In genomic region chr10:28113879-28114278, GRCm38 (mm10) we compare ENCODE assay signal across 8 mouse cellular contexts. TPM values are rescaled to one million over a fixed set of nuclear protein-coding genes. Genes with fewer than 3 reads are reported as not detected.
DNase-seq lines count a peak whose midpoint lies in the region; ATAC-seq and TF ChIP-seq lines count a peak whose summit lies in the region.

No protein-coding gene starts in this region.

- no peak overlapping the region for H3K4me2 ChIP-seq in forebrain, postnatal 0 days (ENCODE audit: low read depth)
- no peak overlapping the region for H3K4me2 ChIP-seq in hindbrain, embryonic 11.5 days (replicated peaks; ENCODE audit: low read depth, low read length)

- H3K4me3 ChIP-seq in kidney, adult 2 months (ENCODE audit: insufficient read depth, low read depth, low read length) = no peak overlapping the region
- no peak overlapping the region for H3K4me3 ChIP-seq in forebrain, postnatal 0 days (ENCODE audit: low read depth, low read length)
- H3K4me3 ChIP-seq in hindbrain, embryonic 11.5 days (ENCODE audit: low read depth, low read length) = no peak overlapping the region

- TF ChIP-seq POLR2A in kidney, adult 2 months (IDR thresholded peaks at IDR 0.05; ENCODE audit: low read depth, low read length) = no peak

- H3K36me3 ChIP-seq in kidney, adult 2 months (ENCODE audit: control insufficient read depth, insufficient read depth, low read length) = no peaks in the 10 kb centered on the region
- H3K36me3 ChIP-seq in forebrain, postnatal 0 days (ENCODE audit: insufficient read depth) = no peaks in the 10 kb centered on the region; the same call in 1 of the 2 replicates
- H3K36me3 ChIP-seq in hindbrain, embryonic 11.5 days (ENCODE audit: control insufficient read depth, insufficient read depth, low read length) = no peaks in the 10 kb centered on the region

- peak; percentile 69 for DNase-seq in kidney, adult 2 months
- DNase-seq in kidney, adult 11 months = no peak
- DNase-seq in forebrain, postnatal 0 days = peak; percentile 47
- DNase-seq in kidney, postnatal 36 days = peak; percentile 49 to 62
- peak; percentile 48 to 72 for DNase-seq in right cerebral cortex, postnatal 10 days (ENCODE audit: low spot score in 2 of 2)
- DNase-seq in cerebellum, postnatal 36 days = no peak
- DNase-seq in ovary, postnatal 14 days (ENCODE audit: low spot score) = no peak
- no peak for DNase-seq in hindbrain, embryonic 11.5 days (ENCODE audit: low spot score)

- H3K9me3 ChIP-seq in forebrain, postnatal 0 days (ENCODE audit: low read length) = no peaks in the 10 kb centered on the region
- H3K9me3 ChIP-seq in hindbrain, embryonic 11.5 days (ENCODE audit: control insufficient read depth, low read length) = no peaks in the 10 kb centered on the region

- 0 out of 2 replicates have a peak overlapping the region, but pooled peaks have one; percentile 52 for H3K27ac ChIP-seq in kidney, adult 2 months (ENCODE audit: insufficient read depth, low read depth, low read length)
- no peak overlapping the region for H3K27ac ChIP-seq in forebrain, postnatal 0 days (ENCODE audit: low read depth, low read length)
- no peak overlapping the region for H3K27ac ChIP-seq in hindbrain, embryonic 11.5 days (ENCODE audit: low read depth, low read length)

- no peak for TF ChIP-seq CTCF in kidney, adult 2 months (conservative IDR thresholded peaks at IDR 0.05; ENCODE audit: insufficient read depth, insufficient read length, low read depth, low read length)
- no peak for TF ChIP-seq CTCF in forebrain, postnatal 0 days (IDR thresholded peaks at IDR 0.05; ENCODE audit: low read depth)

- WGBS in kidney, adult 2 months = 31% methylated on average over 3 of the region's 3 CpGs
- 46% methylated on average over 3 of the region's 3 CpGs for WGBS in forebrain, postnatal 0 days
- WGBS in hindbrain, embryonic 11.5 days = 87% methylated on average over 3 of the region's 3 CpGs

- peaks cover 28% of the 10 kb centered on the region for H3K4me1 ChIP-seq in kidney, adult 2 months (ENCODE audit: control insufficient read depth, insufficient read depth, low read length)
- no peaks in the 10 kb centered on the region; the same call in 1 of the 2 replicates for H3K4me1 ChIP-seq in forebrain, postnatal 0 days (ENCODE audit: insufficient read depth)
- H3K4me1 ChIP-seq in hindbrain, embryonic 11.5 days (replicated peaks; ENCODE audit: control insufficient read depth, insufficient read depth, low read length) = no peaks in the 10 kb centered on the region; the same call in 1 of the 2 replicates

- peak; percentile 76 for ATAC-seq in forebrain, postnatal 0 days
- ATAC-seq in hindbrain, embryonic 11.5 days (ENCODE audit: low FRiP score) = no peak

- H3K27me3 ChIP-seq in kidney, adult 2 months (replicated peaks; ENCODE audit: control insufficient read depth, insufficient read depth, low read length) = no peaks in the 10 kb centered on the region
- no peaks in the 10 kb centered on the region for H3K27me3 ChIP-seq in forebrain, postnatal 0 days (ENCODE audit: insufficient read depth, low read length)
- H3K27me3 ChIP-seq in hindbrain, embryonic 11.5 days (ENCODE audit: control insufficient read depth, insufficient read depth, low read length) = no peaks in the 10 kb centered on the region

- no peak overlapping the region for H3K9ac ChIP-seq in forebrain, postnatal 0 days
- H3K9ac ChIP-seq in hindbrain, embryonic 11.5 days (ENCODE audit: low read depth, low read length) = no peak overlapping the region

RNA-seq across cellular contexts. Expression of gene Ptprk, which starts 39.3 kb away (rescaled TPM):
- polyA plus RNA-seq in kidney, adult 2 months (2012; rRNA removed) = 46.4 and 50.2 TPM in 2 replicates
- total RNA-seq in forebrain, postnatal 0 days (2014; rRNA removed) = 66.8 and 96.9 TPM in 2 replicates
- 27.1 and 43.0 TPM in 2 replicates for polyA plus RNA-seq in forebrain, postnatal 0 days (2015; fragmentation: Nextera tagmentation; extraction: Ambion mirVana)
- polyA plus RNA-seq in hindbrain, embryonic 11.5 days (2014; fragmentation: Nextera tagmentation; extraction: Ambion mirVana) = 23.2 and 29.6 TPM in 2 replicates

Comparison
In these comparisons a context has a peak if more than half of its experiments do, and no peak if none do; other contexts are left out.
1. DNase-seq: peak in kidney, adult 2 months (single experiment), forebrain, postnatal 0 days (single experiment), kidney, postnatal 36 days (2 of 2) and right cerebral cortex, postnatal 10 days (2 of 2); none in kidney, adult 11 months (single experiment), cerebellum, postnatal 36 days (0 of 2), ovary, postnatal 14 days (single experiment) and hindbrain, embryonic 11.5 days (single experiment).